Mouse (Mus musculus): ENCODE measurements around the gene Frat1.

Gene Frat1

GRCm38 (mm10) chr19:41813374-41813773 is 16.4 kb upstream of the Frat1 start:
- no peak for ATAC-seq (ENCODE audit: insufficient number of reproducible peaks, low FRiP score, low TSS enrichment)

- ATAC-seq (ENCODE audit: insufficient number of reproducible peaks, low FRiP score, low TSS enrichment) = no peak
Observed at GRCm38 (mm10) chr19:41816410-41816809, 13.4 kb upstream of the Frat1 start.

GRCm38 (mm10) chr19:41816915-41817314 is 12.9 kb upstream of the Frat1 start:
- ATAC-seq (ENCODE audit: insufficient number of reproducible peaks, low FRiP score, low TSS enrichment) = no peak

- no peak for ATAC-seq (ENCODE audit: insufficient number of reproducible peaks, low FRiP score, low TSS enrichment)
Observed at GRCm38 (mm10) chr19:41817325-41817724, 12.4 kb upstream of the Frat1 start.

- ATAC-seq (ENCODE audit: insufficient number of reproducible peaks, low FRiP score, low TSS enrichment) = no peak
Observed at GRCm38 (mm10) chr19:41818749-41819148, 11.0 kb upstream of the Frat1 start.

- no peak for ATAC-seq (ENCODE audit: insufficient number of reproducible peaks, low FRiP score, low TSS enrichment)
Observed at GRCm38 (mm10) chr19:41821436-41821835, 8.3 kb upstream of the Frat1 start.

- ATAC-seq (ENCODE audit: insufficient number of reproducible peaks, low FRiP score, low TSS enrichment) = no peak
Observed at GRCm38 (mm10) chr19:41822589-41822988, 7.2 kb upstream of the Frat1 start.

- no peak for ATAC-seq (ENCODE audit: insufficient number of reproducible peaks, low FRiP score, low TSS enrichment)
Observed at GRCm38 (mm10) chr19:41824950-41825349, 4.8 kb upstream of the Frat1 start.

GRCm38 (mm10) chr19:41826529-41826928 is 3.2 kb upstream of the Frat1 start:
- ATAC-seq (ENCODE audit: insufficient number of reproducible peaks, low FRiP score, low TSS enrichment) = no peak

- ATAC-seq (ENCODE audit: insufficient number of reproducible peaks, low FRiP score, low TSS enrichment) = no peak
Observed at GRCm38 (mm10) chr19:41828941-41829340, 829 bp upstream of the Frat1 start.

- peak; percentile 45 for ATAC-seq (ENCODE audit: insufficient number of reproducible peaks, low FRiP score, low TSS enrichment)
Observed at GRCm38 (mm10) chr19:41830106-41831031, 599 bp downstream of the Frat1 start.

- no peak for ATAC-seq (ENCODE audit: insufficient number of reproducible peaks, low FRiP score, low TSS enrichment)
Observed at GRCm38 (mm10) chr19:41831101-41831570, 1.4 kb downstream of the Frat1 start.

- ATAC-seq (ENCODE audit: insufficient number of reproducible peaks, low FRiP score, low TSS enrichment) = no peak
Observed at GRCm38 (mm10) chr19:41831718-41832391, 2.1 kb downstream of the Frat1 start.

- ATAC-seq (ENCODE audit: insufficient number of reproducible peaks, low FRiP score, low TSS enrichment) = no peak
Observed at GRCm38 (mm10) chr19:41832501-41833201, 2.9 kb downstream of the Frat1 start.

- no peak for ATAC-seq (ENCODE audit: insufficient number of reproducible peaks, low FRiP score, low TSS enrichment)
Observed at GRCm38 (mm10) chr19:41835407-41835806, 5.6 kb downstream of the Frat1 start.

GRCm38 (mm10) chr19:41835816-41836215 is 6.0 kb downstream of the Frat1 start:
- ATAC-seq (ENCODE audit: insufficient number of reproducible peaks, low FRiP score, low TSS enrichment) = no peak

- no peak for ATAC-seq (ENCODE audit: insufficient number of reproducible peaks, low FRiP score, low TSS enrichment)
Observed at GRCm38 (mm10) chr19:41836719-41837118, 6.9 kb downstream of the Frat1 start.

- no peak for ATAC-seq (ENCODE audit: insufficient number of reproducible peaks, low FRiP score, low TSS enrichment)
Observed at GRCm38 (mm10) chr19:41837194-41837916, 7.6 kb downstream of the Frat1 start.

- ATAC-seq (ENCODE audit: insufficient number of reproducible peaks, low FRiP score, low TSS enrichment) = no peak
Observed at GRCm38 (mm10) chr19:41837917-41838261, 8.1 kb downstream of the Frat1 start.

GRCm38 (mm10) chr19:41838808-41839207 is 9.0 kb downstream of the Frat1 start:
- no peak for ATAC-seq (ENCODE audit: insufficient number of reproducible peaks, low FRiP score, low TSS enrichment)

Data from cerebellum, adult (tissue).